Mouse (Mus musculus) forebrain, embryonic 11.5 days (tissue): ENCODE measurements around the gene Cnst. TPM values are rescaled to one million over a fixed set of nuclear protein-coding genes. Genes with fewer than 3 reads are reported as not detected.

ENCODE experiments used
- ATAC-seq: fragments of 200-750 bp; cut with Nextera tagmentation; replicated peaks from 2 replicates; pipeline ENCODE4 v1.8.0; 2017; ENCODE audit warnings: moderate TSS enrichment; ENCODE audit not compliant: low FRiP score
- DNase-seq: peaks from one replicate; pipeline ENCODE4 v3.0.0-alpha.2; 2017; ENCODE audit warnings: low spot score
- H3K27ac ChIP-seq: fragments of 300-500 bp; sonication (generic); 2 replicates; pipeline ENCODE4 v1.5.1; 2014; ENCODE audit warnings: low read depth, low read length
- H3K27me3 ChIP-seq: fragments of 300-500 bp; sonication (generic); 2 replicates; pipeline ENCODE4 v1.6.1; 2014; ENCODE audit warnings: mild to moderate bottlenecking, low read length, mixed read lengths; ENCODE audit not compliant: control insufficient read depth, insufficient read depth
- H3K36me3 ChIP-seq: fragments of 300-500 bp; sonication (generic); 2 replicates; pipeline ENCODE4 v1.6.1; 2014; ENCODE audit warnings: mild to moderate bottlenecking, low read length, moderate library complexity, mixed read lengths; ENCODE audit not compliant: control insufficient read depth, insufficient read depth
- H3K4me1 ChIP-seq: fragments of 300-500 bp; sonication (generic); replicated peaks from 2 replicates; pipeline ENCODE4 v1.6.1; 2014; ENCODE audit warnings: low read length, mixed read lengths; ENCODE audit not compliant: control insufficient read depth, insufficient read depth
- H3K4me2 ChIP-seq: fragments of 300-500 bp; sonication (generic); 2 replicates; pipeline ENCODE4 v1.6.1; 2014; ENCODE audit warnings: low read depth, mild to moderate bottlenecking, low read length, moderate library complexity, mixed read lengths; ENCODE audit not compliant: severe bottlenecking
- H3K4me3 ChIP-seq: fragments of 300-500 bp; sonication (generic); 2 replicates; pipeline ENCODE4 v1.5.1; 2014; ENCODE audit warnings: low read depth, low read length
- H3K9ac ChIP-seq: fragments of 300-500 bp; sonication (generic); 2 replicates; pipeline ENCODE4 v1.6.1; 2014; ENCODE audit warnings: low read length
- H3K9me3 ChIP-seq: fragments of 300-500 bp; sonication (generic); 2 replicates; pipeline ENCODE4 v1.6.1; 2016; ENCODE audit warnings: low read length, mixed read lengths; ENCODE audit not compliant: control insufficient read depth
- WGBS: fragments of 180-500 bp; shearing (Covaris S2); extraction: QIAGEN DNeasy Blood & Tissue Kit; methylation state at CpG from one replicate; pipeline ENCODE4 v1.1.7; 2014; 5-methylcytosine and 5-hydroxymethylcytosine counted together
- polyA plus RNA-seq: library from polyadenylated mRNA; unstranded; fragments of >200 nt; fragmentation: Nextera tagmentation; extraction: Ambion mirVana; gene quantifications from 2 replicates; pipeline ENCODE4 v1.2.1, GENCODE M21; 2014

Gene Cnst
- polyA plus RNA-seq, 1 experiment from 2014 or later, result 23.6 TPM

- Histone ChIP-seq H3K4me3 (no peak overlapping the region), H3K9me3 (no peaks in the 10 kb centered on the region), H3K9ac (no peak overlapping the region), H3K27me3 (no peaks in the 10 kb centered on the region), H3K36me3 (no peaks in the 10 kb centered on the region), H3K4me2 (no peak overlapping the region), H3K4me1 (no peaks in the 10 kb centered on the region), H3K27ac (no peak overlapping the region)
- ATAC-seq (no peak), DNase-seq (no peak)
- WGBS, result 90% methylated on average over 6 of the region's 6 CpGs
Observed at GRCm38 (mm10) chr1:179560845-179561430, 14.8 kb downstream of the Cnst start.

- Histone ChIP-seq H3K9me3 (no peaks in the 10 kb centered on the region), H3K27ac (no peak overlapping the region), H3K9ac (no peak overlapping the region), H3K36me3 (no peaks in the 10 kb centered on the region), H3K4me2 (no peak overlapping the region), H3K4me3 (no peak overlapping the region), H3K4me1 (no peaks in the 10 kb centered on the region), H3K27me3 (no peaks in the 10 kb centered on the region)
- no peak for DNase-seq
- 85% methylated on average over 4 of the region's 4 CpGs for WGBS
- no peak for ATAC-seq
Observed at GRCm38 (mm10) chr1:179563211-179563610, 17.0 kb downstream of the Cnst start.

GRCm38 (mm10) chr1:179563926-179564325 is 17.8 kb downstream of the Cnst start:
- Histone ChIP-seq H3K9me3 (no peaks in the 10 kb centered on the region), H3K36me3 (no peaks in the 10 kb centered on the region), H3K27me3 (no peaks in the 10 kb centered on the region), H3K4me2 (no peak overlapping the region), H3K27ac (no peak overlapping the region), H3K4me1 (no peaks in the 10 kb centered on the region), H3K9ac (no peak overlapping the region), H3K4me3 (no peak overlapping the region)
- DNase-seq, result no peak
- ATAC-seq, result no peak
- WGBS, result 91% methylated on average over 5 of the region's 5 CpGs

- H3K9ac ChIP-seq, result no peak overlapping the region
Observed at GRCm38 (mm10) chr1:179567558-179567957, 21.4 kb downstream of the Cnst start.

GRCm38 (mm10) chr1:179568690-179569398 is 22.7 kb downstream of the Cnst start:
- Histone ChIP-seq H3K27me3 (no peaks in the 10 kb centered on the region), H3K27ac (no peak overlapping the region), H3K9ac (no peak overlapping the region), H3K9me3 (no peaks in the 10 kb centered on the region), H3K36me3 (no peaks in the 10 kb centered on the region), H3K4me2 (no peak overlapping the region), H3K4me1 (0 out of 2 replicates have a peak, but pooled peaks cover 2% of the 10 kb centered on the region), H3K4me3 (no peak overlapping the region)
- no peak for DNase-seq
- ATAC-seq, result no peak
- WGBS, result 89% methylated on average over 4 of the region's 4 CpGs

More at GRCm38 (mm10) chr1:179567558-179567957, 21.4 kb downstream of the Cnst start:
- no peaks in the 10 kb centered on the region for H3K9me3 ChIP-seq
- WGBS, result 80% methylated on average over 7 of the region's 7 CpGs
- no peaks in the 10 kb centered on the region for H3K36me3 ChIP-seq
- H3K4me3 ChIP-seq, result no peak overlapping the region
- no peak overlapping the region for H3K27ac ChIP-seq
- H3K4me1 ChIP-seq, result 0 out of 2 replicates have a peak, but pooled peaks cover 2% of the 10 kb centered on the region
- DNase-seq (no peak), ATAC-seq (0 out of 2 replicates have a peak, but pooled peaks have one; percentile 12)
- H3K27me3 ChIP-seq, result no peaks in the 10 kb centered on the region
- no peak overlapping the region for H3K4me2 ChIP-seq

- no peak overlapping the region for H3K4me2 ChIP-seq
- H3K27me3 ChIP-seq, result no peaks in the 10 kb centered on the region
- ATAC-seq, result no peak
- no peak overlapping the region for H3K4me3 ChIP-seq
- no peak overlapping the region for H3K27ac ChIP-seq
- H3K36me3 ChIP-seq, result no peaks in the 10 kb centered on the region
- H3K4me1 ChIP-seq, result 0 out of 2 replicates have a peak, but pooled peaks cover 2% of the 10 kb centered on the region
- no peak overlapping the region for H3K9ac ChIP-seq
- WGBS, result 91% methylated on average over 1 of the region's 1 CpGs
- H3K9me3 ChIP-seq, result no peaks in the 10 kb centered on the region
- DNase-seq, result no peak
Observed at GRCm38 (mm10) chr1:179570482-179570881, 24.3 kb downstream of the Cnst start.

GRCm38 (mm10) chr1:179571686-179572085 is 25.5 kb downstream of the Cnst start:
- Histone ChIP-seq H3K27ac (no peak overlapping the region), H3K9ac (no peak overlapping the region), H3K4me1 (0 out of 2 replicates have a peak, but pooled peaks cover 2% of the 10 kb centered on the region), H3K4me2 (no peak overlapping the region), H3K4me3 (no peak overlapping the region), H3K9me3 (no peaks in the 10 kb centered on the region), H3K27me3 (no peaks in the 10 kb centered on the region), H3K36me3 (no peaks in the 10 kb centered on the region)
- WGBS, result 91% methylated on average over 4 of the region's 4 CpGs
- DNase-seq (no peak), ATAC-seq (no peak)

GRCm38 (mm10) chr1:179573650-179574206 is 27.6 kb downstream of the Cnst start:
- DNase-seq, result no peak
- WGBS, result 86% methylated on average over 6 of the region's 6 CpGs
- Histone ChIP-seq H3K9me3 (no peaks in the 10 kb centered on the region), H3K27me3 (no peaks in the 10 kb centered on the region), H3K4me3 (no peak overlapping the region), H3K9ac (no peak overlapping the region), H3K27ac (no peak overlapping the region), H3K4me2 (no peak overlapping the region), H3K4me1 (0 out of 2 replicates have a peak, but pooled peaks cover 2% of the 10 kb centered on the region), H3K36me3 (no peaks in the 10 kb centered on the region)
- ATAC-seq, result no peak
